Mouse (Mus musculus) macrophage (primary cell): ENCODE results near the gene Arhgap24. TPM values are rescaled to one million over a fixed set of nuclear protein-coding genes. Genes with fewer than 3 reads are reported as not detected.

Source experiments
- H3K27ac ChIP-seq: fragments of 350-480 bp; formaldehyde crosslinking; 2 replicates; pipeline ENCODE4 v1.9.0; 2021
- H3K36me3 ChIP-seq: fragments of 350-480 bp; formaldehyde crosslinking; 2 replicates; pipeline ENCODE4 v1.9.0; 2021; ENCODE audit errors: inconsistent target
- H3K4me3 ChIP-seq: fragments of 350-480 bp; formaldehyde crosslinking; 2 replicates; pipeline ENCODE4 v1.9.0; 2021; ENCODE audit errors: inconsistent target
- H3K79me2 ChIP-seq: fragments of 350-480 bp; formaldehyde crosslinking; 2 replicates; pipeline ENCODE4 v1.9.0; 2021; ENCODE audit errors: inconsistent target
- WGBS: methylation state at CpG from one replicate; pipeline ENCODE4 v1.1.7; 2026; ENCODE audit warnings: inconsistent platforms; ENCODE audit not compliant: missing documents; 5-methylcytosine and 5-hydroxymethylcytosine counted together
- polyA plus RNA-seq: library from polyadenylated mRNA; stranded (reverse); fragments of 250-400 nt; gene quantifications from 3 replicates; pipeline ENCODE4 v1.2.4, GENCODE M21; 2018; ENCODE audit warnings: inconsistent platforms

Arhgap24 gene
- polyA plus RNA-seq, 1 experiment from 2014 or later: 16.8 TPM

DNA sequence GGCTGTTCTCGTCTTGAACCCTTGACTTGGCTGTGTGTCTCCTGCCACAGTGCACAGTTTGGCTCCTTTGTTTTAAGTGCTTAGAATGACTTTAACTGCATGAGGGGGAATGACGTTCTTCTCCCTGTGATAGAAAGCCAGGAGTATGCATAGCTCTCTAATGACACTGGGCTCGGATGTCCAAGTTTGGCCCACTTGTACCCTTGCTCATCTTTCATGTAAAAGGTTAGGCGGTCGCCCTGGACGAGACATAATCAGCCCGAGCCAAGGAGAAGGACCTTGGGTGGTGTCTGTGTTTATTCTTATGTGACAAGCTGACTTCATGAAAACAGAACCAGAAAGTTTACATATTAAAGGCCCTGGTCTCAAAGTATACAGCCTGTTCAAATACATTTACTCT, 289.4 kb downstream of the Arhgap24 start:
- Histone ChIP-seq H3K4me3 (no peak overlapping the region), H3K27ac (no peak overlapping the region), H3K79me2 (no peaks in the 10 kb centered on the region), H3K36me3 (no peaks in the 10 kb centered on the region)
- 95% methylated on average over 7 of the region's 7 CpGs for WGBS

DNA sequence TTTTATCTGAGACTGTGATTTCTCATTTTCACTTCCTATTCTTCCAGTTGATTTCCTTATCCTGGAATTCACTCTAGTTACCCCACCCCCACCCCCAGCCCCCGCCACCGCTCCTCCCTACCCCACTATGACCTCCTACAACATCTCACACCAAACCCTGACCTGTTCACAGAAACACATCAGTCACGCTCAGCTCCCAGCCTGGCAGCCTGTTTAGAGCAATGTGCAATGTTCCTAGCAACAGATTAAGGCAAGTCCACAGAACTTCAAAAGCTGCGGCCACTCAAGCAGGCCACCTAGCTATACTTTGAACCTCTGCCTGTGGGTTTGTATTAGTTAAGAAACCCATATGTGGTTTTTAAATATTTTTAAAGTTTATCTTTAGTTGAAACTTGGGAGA, 293.3 kb downstream of the Arhgap24 start:
- no peak overlapping the region for H3K27ac ChIP-seq
- H3K36me3 ChIP-seq: no peaks in the 10 kb centered on the region
- 96% methylated on average over 2 of the region's 4 CpGs for WGBS
- H3K4me3 ChIP-seq: no peak overlapping the region
- H3K79me2 ChIP-seq: no peaks in the 10 kb centered on the region

DNA sequence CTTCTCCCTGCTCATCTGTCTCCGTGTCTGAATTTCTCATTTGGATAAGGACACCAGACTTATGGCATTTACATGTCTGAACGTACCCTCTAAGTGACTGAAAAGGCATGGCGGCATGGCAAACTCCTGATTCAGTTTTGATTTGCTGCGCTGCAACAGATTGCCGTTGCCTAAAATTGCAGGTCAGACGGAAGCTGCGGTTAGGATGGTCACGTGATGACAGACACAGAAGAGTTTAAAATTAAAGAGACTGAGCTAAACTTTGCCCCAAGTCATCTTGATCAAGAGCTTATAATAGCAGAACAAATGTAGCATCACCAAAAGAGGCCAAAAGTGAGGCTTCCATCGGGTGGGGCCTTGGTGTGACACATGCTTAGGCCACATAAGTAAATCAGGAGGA, 296.1 kb downstream of the Arhgap24 start:
- WGBS: 86% methylated on average over 9 of the region's 9 CpGs
- Histone ChIP-seq H3K4me3 (no peak overlapping the region), H3K79me2 (no peaks in the 10 kb centered on the region), H3K27ac (no peak overlapping the region), H3K36me3 (no peaks in the 10 kb centered on the region)

DNA sequence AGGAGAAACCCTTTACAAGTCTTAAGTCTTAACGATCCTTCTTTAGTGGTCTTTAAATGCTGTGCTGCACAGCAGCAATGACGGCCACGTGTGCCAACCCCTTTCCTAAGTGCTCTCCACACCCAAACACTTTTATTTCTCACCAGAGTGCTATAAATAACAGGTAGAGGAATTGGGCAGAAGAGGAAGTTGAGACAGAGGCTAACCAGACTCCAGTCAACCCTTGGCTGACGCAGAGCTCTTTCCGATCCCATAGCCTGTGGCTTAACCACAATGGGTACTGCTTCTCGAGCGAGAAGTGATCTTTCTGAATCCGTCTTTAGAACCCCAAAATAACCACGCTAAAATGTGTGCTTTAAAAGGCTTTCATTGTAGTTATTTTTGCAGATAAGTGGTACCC, 296.7 kb downstream of the Arhgap24 start:
- Histone ChIP-seq H3K4me3 (no peak overlapping the region), H3K27ac (no peak overlapping the region; the same call in 1 of the 2 replicates), H3K36me3 (no peaks in the 10 kb centered on the region), H3K79me2 (no peaks in the 10 kb centered on the region)
- 1% methylated on average over 9 of the region's 9 CpGs for WGBS

DNA sequence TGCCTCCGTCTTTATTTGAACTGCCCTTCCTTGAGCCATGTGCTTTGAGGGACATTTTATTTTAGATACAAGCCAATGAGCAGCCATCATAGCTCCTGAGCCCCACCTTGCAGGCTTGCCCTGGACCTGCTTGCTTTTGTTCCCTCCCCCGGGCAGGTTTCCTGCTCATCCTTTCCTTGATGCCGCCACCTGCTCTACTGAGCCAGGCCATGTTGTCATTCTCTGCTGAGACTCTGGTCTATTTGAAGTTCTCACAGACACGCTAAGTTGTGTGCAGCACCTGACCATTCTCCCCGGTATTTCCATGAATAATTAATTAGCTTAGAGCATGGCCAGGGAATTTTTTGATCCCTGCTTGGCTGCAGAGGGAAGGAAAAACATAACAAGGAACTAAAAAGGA, 297.1 kb downstream of the Arhgap24 start:
- no peak overlapping the region for H3K4me3 ChIP-seq
- H3K79me2 ChIP-seq: no peaks in the 10 kb centered on the region
- H3K36me3 ChIP-seq: no peaks in the 10 kb centered on the region
- no peak overlapping the region; the same call in 1 of the 2 replicates for H3K27ac ChIP-seq
- 20% methylated on average over 5 of the region's 5 CpGs for WGBS

DNA sequence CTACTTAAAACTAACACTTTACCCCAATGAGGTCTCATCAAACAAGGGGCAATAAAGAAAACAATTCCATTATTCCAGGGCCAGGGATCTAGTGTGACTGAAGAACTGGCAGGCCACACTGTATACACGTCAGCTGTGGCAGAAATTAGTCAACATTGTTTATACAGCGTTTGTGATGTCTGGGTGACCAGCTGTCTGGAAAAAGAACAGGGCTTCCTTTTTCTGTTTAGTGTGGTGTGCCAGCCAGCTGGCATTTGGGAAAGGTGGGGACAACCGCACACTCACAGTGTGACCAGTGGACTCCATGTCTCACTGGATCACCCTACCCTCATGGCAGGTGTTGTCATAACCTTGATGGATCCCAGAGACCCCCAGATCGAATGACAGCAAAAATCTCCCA, 302.4 kb downstream of the Arhgap24 start:
- 68% methylated on average over 4 of the region's 4 CpGs for WGBS
- Histone ChIP-seq H3K4me3 (no peak overlapping the region), H3K79me2 (peaks cover 5% of the 10 kb centered on the region; the same call in 1 of the 2 replicates), H3K27ac (no peak overlapping the region), H3K36me3 (no peaks in the 10 kb centered on the region)

DNA sequence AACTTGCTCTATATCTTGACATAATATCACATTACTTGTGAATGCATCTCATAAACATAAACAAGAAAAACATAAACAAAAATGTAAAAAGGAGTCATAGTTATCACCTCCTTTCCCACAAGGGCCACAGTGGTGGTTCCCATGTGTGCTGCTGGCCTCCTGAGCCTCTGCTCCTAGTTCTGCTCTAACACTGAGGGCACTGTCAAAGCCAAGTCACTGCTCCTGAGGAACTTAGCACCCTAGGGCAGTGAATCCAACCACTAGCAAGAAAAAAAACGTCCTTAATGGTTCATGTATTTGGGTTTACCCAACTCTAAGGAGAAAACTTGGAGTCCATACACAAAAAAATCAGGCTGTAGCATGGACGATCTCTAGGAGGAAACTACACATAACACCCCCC, 304.9 kb downstream of the Arhgap24 start:
- 49% methylated on average over 2 of the region's 2 CpGs for WGBS
- Histone ChIP-seq H3K79me2 (peaks cover 5% of the 10 kb centered on the region; the same call in 1 of the 2 replicates), H3K36me3 (no peaks in the 10 kb centered on the region), H3K4me3 (no peak overlapping the region), H3K27ac (no peak overlapping the region)

DNA sequence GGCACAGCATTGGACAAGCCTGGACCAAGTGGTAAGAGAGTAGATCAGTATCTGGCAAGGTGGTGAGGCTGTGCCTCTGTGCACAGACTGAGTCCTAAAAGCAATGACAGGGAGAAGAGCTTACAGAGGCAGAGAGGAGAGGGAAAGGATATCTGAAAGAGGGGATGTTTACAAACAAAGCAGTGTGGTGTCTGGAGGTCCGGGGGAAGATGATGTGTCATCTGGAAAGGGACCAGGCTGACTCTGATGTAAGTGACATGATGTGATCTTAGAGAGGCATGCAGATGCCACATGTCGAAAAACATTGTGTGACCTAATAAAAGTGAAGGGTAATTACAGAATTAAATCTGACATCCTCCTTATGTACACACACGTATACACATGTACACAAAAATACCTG, 307.2 kb downstream of the Arhgap24 start:
- no peak overlapping the region for H3K4me3 ChIP-seq
- peaks cover 5% of the 10 kb centered on the region; the same call in 1 of the 2 replicates for H3K79me2 ChIP-seq
- no peaks in the 10 kb centered on the region for H3K36me3 ChIP-seq
- WGBS: 77% methylated on average over 2 of the region's 3 CpGs
- no peak overlapping the region for H3K27ac ChIP-seq

DNA sequence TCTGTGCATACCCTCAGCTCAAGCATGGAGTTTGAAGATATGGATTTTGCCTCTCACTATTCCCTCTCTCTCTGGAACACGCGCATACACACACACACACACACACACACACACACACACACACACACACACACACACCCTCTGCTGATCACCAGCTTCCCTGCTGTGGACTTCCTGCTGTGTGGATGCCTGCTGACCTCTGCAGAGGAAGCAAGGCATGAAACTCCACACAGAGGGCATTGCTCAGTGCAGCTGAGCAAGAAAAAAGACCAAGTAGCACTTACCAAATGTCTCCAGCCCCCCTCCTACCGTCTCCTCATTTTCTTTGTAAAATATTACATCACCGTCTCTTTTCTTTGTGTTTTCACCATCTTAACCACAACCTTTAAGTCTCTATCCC, 310.1 kb downstream of the Arhgap24 start:
- no peak overlapping the region for H3K4me3 ChIP-seq
- whole genome bisulfite sequencing: 28% methylated on average over 4 of the region's 4 CpGs
- no peaks in the 10 kb centered on the region for H3K36me3 ChIP-seq
- no peaks in the 10 kb centered on the region; the same call in 1 of the 2 replicates for H3K79me2 ChIP-seq
- H3K27ac ChIP-seq: no peak overlapping the region

DNA sequence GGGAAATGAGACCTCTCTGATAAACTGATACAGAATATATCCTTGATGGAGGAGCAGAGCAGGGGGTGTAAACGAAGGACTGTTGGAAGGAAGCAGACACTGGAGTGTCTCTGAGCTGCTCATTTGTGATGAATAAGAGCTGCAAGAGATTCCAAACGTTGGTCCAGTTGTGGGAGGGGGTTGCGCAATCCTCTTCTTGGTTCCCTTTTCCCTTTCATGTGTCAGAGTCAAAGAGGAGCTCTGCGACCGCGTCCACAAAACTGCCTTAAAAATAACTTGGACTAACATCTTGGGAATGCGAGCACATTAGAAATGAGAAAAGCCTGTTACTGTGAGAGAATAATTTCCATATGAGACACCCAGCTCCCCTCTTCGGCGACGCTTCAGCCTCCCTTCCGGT, 312.3 kb downstream of the Arhgap24 start:
- Histone ChIP-seq H3K36me3 (no peaks in the 10 kb centered on the region), H3K4me3 (no peak overlapping the region), H3K27ac (no peak overlapping the region), H3K79me2 (no peaks in the 10 kb centered on the region; the same call in 1 of the 2 replicates)
- WGBS: 66% methylated on average over 11 of the region's 11 CpGs

DNA sequence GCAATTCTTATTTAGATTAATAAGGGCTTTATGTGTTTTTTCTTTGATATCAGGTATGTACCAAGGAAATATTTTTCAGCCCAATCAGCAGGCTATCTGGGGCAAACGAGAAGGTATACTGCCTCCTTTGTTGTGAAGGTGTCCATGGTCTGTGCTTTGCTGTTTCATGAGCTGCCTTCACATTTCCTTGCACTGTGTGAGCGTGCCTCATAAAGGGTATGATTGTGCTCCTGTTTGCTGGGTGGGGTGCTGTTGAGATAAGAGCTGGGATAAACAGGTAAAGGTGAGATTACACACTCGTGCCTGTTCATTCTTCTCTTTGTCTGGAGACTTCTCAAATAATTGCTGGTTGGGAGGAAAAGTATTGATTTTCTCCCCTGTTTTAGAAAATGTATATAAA, 320.3 kb downstream of the Arhgap24 start:
- H3K36me3 ChIP-seq: no peaks in the 10 kb centered on the region
- 88% methylated on average over 2 of the region's 3 CpGs for WGBS
- no peaks in the 10 kb centered on the region for H3K79me2 ChIP-seq
- no peak overlapping the region for H3K4me3 ChIP-seq
- no peak overlapping the region for H3K27ac ChIP-seq

DNA sequence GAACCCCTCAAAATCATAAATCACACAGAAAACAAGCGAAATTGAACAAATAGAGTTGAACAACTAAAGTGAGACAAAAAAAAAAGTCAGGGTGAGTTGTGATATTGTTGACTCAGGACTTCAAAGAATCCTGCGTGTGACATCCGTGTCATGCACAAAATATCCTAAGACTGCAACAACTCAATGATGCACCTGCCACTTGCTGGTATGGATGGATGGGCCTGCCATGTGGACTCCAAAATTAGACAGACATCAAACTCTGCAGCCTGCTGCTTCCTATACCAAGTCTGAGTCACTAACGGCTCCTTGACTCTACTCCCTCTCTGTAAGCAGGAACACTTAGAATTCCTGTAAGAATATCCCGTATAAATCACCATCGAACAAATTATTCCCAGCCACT, 321.6 kb downstream of the Arhgap24 start:
- 93% methylated on average over 6 of the region's 6 CpGs for WGBS
- Histone ChIP-seq H3K4me3 (no peak overlapping the region), H3K36me3 (no peaks in the 10 kb centered on the region), H3K79me2 (no peaks in the 10 kb centered on the region), H3K27ac (no peak overlapping the region)

DNA sequence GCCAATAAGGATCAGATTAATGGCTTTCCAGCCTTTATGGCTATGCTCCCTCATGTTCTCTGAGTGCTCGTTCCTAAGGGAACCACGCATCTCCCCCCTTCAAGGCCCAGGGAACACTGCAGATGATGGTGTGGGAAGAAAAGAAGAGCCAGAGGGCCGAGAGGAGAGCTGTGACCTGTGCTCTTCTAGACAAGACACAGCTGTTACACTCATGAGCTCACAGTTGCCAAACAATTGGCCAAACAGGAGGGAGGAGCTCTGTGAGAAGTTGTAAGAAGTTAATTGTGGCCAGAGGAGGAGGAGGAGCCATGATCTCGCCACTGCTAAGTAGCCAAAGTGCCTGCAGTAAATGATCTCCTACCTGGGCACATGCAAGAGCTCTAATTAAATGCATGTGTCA, 322.5 kb downstream of the Arhgap24 start:
- no peak overlapping the region for H3K4me3 ChIP-seq
- no peaks in the 10 kb centered on the region for H3K79me2 ChIP-seq
- no peak overlapping the region for H3K27ac ChIP-seq
- H3K36me3 ChIP-seq: no peaks in the 10 kb centered on the region
- 76% methylated on average over 4 of the region's 4 CpGs for WGBS

DNA sequence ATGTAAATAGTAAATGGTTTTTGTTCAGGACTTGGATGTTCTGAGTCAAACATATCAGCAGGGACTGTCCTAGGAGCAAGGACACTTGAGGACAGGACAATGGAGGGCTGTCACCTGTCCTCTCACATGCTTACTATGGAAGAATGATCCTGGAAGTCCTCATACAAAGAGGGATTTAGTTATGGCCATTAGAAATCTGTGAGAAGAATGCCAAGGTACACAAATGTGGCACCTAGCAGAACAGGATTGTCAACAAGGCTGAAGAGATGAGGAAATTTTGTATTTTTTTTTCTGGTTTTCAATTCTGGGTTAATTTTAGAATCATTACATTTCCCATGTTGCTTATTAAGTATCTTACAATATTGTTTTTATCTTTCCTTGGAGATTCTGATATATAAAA, 326.3 kb downstream of the Arhgap24 start:
- Histone ChIP-seq H3K79me2 (no peaks in the 10 kb centered on the region), H3K4me3 (no peak overlapping the region), H3K27ac (no peak overlapping the region), H3K36me3 (no peaks in the 10 kb centered on the region)

DNA sequence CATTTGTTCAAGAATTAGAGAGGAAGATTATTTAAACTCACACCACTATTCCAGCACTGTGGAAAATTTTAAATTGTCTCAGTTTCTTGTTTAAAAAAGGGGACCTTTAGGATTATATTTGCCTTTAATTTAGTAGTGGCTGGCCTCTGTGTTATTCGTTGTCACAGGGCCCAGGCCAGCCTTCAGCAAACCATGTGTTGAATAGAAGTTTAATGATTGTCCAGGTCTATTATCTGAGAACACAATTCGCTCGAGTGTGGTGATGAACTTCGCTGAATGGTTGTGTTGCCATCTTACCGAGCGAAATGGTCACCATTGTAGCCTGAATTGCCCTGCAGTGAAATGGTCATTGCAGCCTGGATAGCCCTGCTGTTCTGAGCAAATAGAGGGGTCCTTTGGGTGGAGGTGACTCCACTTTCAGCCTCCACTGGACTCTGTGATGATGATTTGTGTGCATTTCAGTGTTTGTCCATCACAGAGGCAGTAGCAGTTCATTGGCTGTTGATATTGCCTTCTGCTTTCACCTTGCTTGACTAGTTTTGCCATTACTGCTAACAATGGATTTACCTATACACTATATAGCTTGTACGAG, 329.3 kb downstream of the Arhgap24 start:
- 93% methylated on average over 6 of the region's 7 CpGs for WGBS
- H3K4me3 ChIP-seq: no peak overlapping the region
- H3K36me3 ChIP-seq: no peaks in the 10 kb centered on the region
- H3K79me2 ChIP-seq: no peaks in the 10 kb centered on the region
- no peak overlapping the region for H3K27ac ChIP-seq

DNA sequence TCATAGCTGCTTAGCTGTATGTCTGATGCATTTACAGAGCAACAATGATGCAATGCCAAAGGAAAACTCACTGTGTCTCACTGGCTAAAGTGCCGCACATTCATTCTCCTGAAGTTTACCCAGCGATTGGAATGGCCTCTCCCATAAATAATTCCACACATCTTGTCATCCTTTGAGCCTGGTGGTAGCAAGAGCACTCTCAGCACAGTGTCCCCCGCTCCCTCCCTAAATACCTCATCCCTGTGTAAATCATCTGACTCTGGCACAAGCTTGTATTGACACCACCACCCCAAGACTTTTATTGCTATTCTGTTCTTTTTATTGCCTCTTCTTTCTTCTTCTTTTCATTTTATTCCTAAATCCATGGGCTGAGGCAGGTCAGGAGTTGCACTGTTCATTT, 332.1 kb downstream of the Arhgap24 start:
- 82% methylated on average over 3 of the region's 3 CpGs for WGBS
- no peaks in the 10 kb centered on the region for H3K79me2 ChIP-seq
- no peak overlapping the region for H3K4me3 ChIP-seq

More for the DNA sequence above, 332.1 kb downstream of the Arhgap24 start:
- H3K36me3 ChIP-seq: no peaks in the 10 kb centered on the region
- H3K27ac ChIP-seq: no peak overlapping the region
